Mouse (Mus musculus) lung, postnatal 0 days (tissue): ENCODE measurements around the gene Spats2. TPM values are rescaled to one million over a fixed set of nuclear protein-coding genes. Genes with fewer than 3 reads are reported as not detected.

ENCODE experiments used
- ATAC-seq: fragments of 200-750 bp; cut with Nextera tagmentation; 2 replicates; pipeline ENCODE4 v1.8.0; 2017; ENCODE audit warnings: moderate library complexity
- DNase-seq: peaks from one replicate; pipeline ENCODE4 v3.0.0-alpha.2; 2016; ENCODE audit warnings: low spot score
- H3K27ac ChIP-seq: fragments of 300-500 bp; sonication (generic); 2 replicates; pipeline ENCODE4 v1.5.1; 2014; ENCODE audit warnings: antibody characterized with exemption, mild to moderate bottlenecking, low read length, mixed read lengths
- H3K27me3 ChIP-seq: fragments of 300-500 bp; sonication (generic); replicated peaks from 2 replicates; pipeline ENCODE4 v1.6.1; 2014; ENCODE audit warnings: low read length, mixed read lengths; ENCODE audit not compliant: insufficient read depth
- H3K36me3 ChIP-seq: fragments of 300-500 bp; sonication (generic); 2 replicates; pipeline ENCODE4 v1.6.1; 2014; ENCODE audit warnings: low read length, mixed read lengths; ENCODE audit not compliant: insufficient read depth
- H3K4me1 ChIP-seq: fragments of 300-500 bp; sonication (generic); 2 replicates; pipeline ENCODE4 v1.6.1; 2014; ENCODE audit warnings: antibody characterized with exemption, low read depth, low read length, mixed read lengths; ENCODE audit not compliant: insufficient read depth
- H3K4me2 ChIP-seq: fragments of 300-500 bp; sonication (generic); replicated peaks from 2 replicates; pipeline ENCODE4 v1.6.1; 2014; ENCODE audit warnings: low read depth, mild to moderate bottlenecking, low read length, moderate library complexity, mixed read lengths
- H3K4me3 ChIP-seq: fragments of 300-500 bp; sonication (generic); 2 replicates; pipeline ENCODE4 v1.5.1; 2014; ENCODE audit warnings: low read depth, low read length
- H3K9ac ChIP-seq: fragments of 300-500 bp; sonication (generic); replicated peaks from 2 replicates; pipeline ENCODE4 v1.6.1; 2014; ENCODE audit warnings: low read depth, mild to moderate bottlenecking
- H3K9me3 ChIP-seq: fragments of 300-500 bp; sonication (generic); 2 replicates; pipeline ENCODE4 v1.6.1; 2016; ENCODE audit warnings: low read length, mixed read lengths
- CTCF ChIP-seq: IDR thresholded peaks from 2 replicates; pipeline ENCODE4 v1.5.1; 2016; ENCODE audit warnings: antibody characterized with exemption, mild to moderate bottlenecking
- EP300 ChIP-seq: IDR thresholded peaks from 2 replicates; pipeline ENCODE4 v1.6.1; 2016; ENCODE audit warnings: antibody characterized with exemption, mild to moderate bottlenecking, control low read depth
- WGBS: fragments of 180-500 bp; shearing (Covaris S2); extraction: QIAGEN DNeasy Blood & Tissue Kit; methylation state at CpG from one replicate; pipeline ENCODE4 v1.1.7; 2014; 5-methylcytosine and 5-hydroxymethylcytosine counted together
- polyA plus RNA-seq: library from polyadenylated mRNA; unstranded; fragments of >200 nt; fragmentation: Nextera tagmentation; extraction: Ambion mirVana; gene quantifications from 2 replicates; pipeline ENCODE4 v1.2.1, GENCODE M21; 2015

Spats2 gene
- polyA plus RNA-seq, 1 experiment from 2014 or later, result 13.7 TPM

DNA sequence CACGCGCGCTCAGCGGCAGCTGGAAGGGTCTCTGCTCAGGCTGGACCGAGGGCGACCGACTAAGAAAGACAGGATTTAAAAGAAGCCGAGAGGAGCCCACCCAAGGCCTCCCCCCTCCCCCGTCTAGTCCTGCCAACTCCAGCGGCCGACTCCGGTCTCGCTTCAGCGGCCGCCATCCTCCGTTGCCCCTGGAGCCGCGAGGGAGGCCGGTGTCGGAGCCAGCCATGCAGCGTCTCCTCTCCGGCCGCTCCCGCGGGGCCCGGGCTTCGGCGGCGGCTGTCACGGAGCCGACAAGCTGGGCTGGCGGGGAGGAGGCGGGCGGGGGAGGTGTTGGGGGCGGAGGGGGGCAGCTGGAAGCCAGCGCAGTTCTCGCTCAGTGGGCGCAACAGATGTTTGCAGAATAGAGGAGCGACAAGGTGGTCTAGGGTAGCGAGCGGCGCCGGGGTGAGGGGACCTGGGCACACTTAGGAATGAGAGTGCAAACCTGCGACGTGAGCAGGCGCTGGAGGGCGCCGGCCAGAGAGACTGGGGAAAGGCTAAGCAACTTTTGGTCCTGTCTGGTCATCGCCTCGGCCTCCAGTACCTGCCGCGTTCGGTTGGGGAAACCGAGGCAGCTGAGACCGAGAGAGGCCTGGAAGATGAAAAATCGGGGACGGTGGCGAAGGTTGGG, 28.8 kb upstream of the Spats2 start:
- peaks cover 69% of the 10 kb centered on the region for H3K27me3 ChIP-seq
- H3K27ac ChIP-seq, result no peak overlapping the region
- WGBS, result 3% methylated on average over 33 of the region's 58 CpGs
- H3K4me2 ChIP-seq, result peak overlapping the region; percentile 54
- H3K36me3 ChIP-seq, result no peaks in the 10 kb centered on the region
- DNase-seq (no peak), ATAC-seq (no peak)
- H3K9ac ChIP-seq, result no peak overlapping the region
- H3K9me3 ChIP-seq, result no peaks in the 10 kb centered on the region
- H3K4me1 ChIP-seq, result peaks cover 3% of the 10 kb centered on the region; the same call in 1 of the 2 replicates
- H3K4me3 ChIP-seq, result peak overlapping the region; percentile 29
- no peak for TF ChIP-seq CTCF
- no peak for TF ChIP-seq EP300

DNA sequence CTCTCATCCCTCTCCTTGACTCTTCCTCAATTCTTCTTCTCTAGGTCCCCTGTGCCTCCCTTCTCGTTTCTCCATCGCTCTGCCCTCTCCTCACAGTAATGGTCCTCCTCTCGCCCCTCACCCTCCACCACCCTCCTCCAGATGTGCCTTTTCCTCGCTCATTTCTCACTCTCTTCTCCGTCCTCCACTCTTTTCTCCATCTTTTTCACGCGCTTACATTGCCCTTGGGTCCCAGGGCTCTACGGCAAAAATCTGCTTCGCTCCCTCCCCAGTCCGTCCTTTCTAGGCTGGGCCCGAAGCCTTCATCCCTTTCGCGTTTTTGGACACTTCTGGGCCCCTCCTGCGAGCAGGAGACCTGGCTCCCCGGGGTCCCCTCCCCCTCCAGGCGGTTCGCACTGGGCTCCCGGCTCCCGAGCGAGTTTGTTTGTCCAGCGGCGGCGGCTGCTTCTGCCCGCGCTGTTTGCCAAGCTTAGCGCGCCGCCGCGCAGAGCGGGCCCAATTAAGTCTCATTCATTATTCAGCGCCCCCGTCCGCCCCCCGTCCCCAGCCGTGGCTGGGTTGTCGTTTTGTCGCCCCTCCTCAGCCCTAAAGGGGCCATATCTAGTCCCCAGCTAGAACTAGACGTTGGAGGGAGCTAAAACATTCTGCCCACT, 27.8 kb upstream of the Spats2 start:
- H3K4me2 ChIP-seq, result peak overlapping the region; percentile 54
- peaks cover 3% of the 10 kb centered on the region; the same call in 1 of the 2 replicates for H3K4me1 ChIP-seq
- H3K4me3 ChIP-seq, result peak overlapping the region; percentile 29
- WGBS, result 3% methylated on average over 39 of the region's 39 CpGs
- no peak overlapping the region for H3K9ac ChIP-seq
- ATAC-seq (no peak), DNase-seq (no peak)
- TF ChIP-seq CTCF (no peak), EP300 (no peak)
- H3K9me3 ChIP-seq, result no peaks in the 10 kb centered on the region
- no peak overlapping the region for H3K27ac ChIP-seq
- H3K27me3 ChIP-seq, result peaks cover 60% of the 10 kb centered on the region
- H3K36me3 ChIP-seq, result no peaks in the 10 kb centered on the region

DNA sequence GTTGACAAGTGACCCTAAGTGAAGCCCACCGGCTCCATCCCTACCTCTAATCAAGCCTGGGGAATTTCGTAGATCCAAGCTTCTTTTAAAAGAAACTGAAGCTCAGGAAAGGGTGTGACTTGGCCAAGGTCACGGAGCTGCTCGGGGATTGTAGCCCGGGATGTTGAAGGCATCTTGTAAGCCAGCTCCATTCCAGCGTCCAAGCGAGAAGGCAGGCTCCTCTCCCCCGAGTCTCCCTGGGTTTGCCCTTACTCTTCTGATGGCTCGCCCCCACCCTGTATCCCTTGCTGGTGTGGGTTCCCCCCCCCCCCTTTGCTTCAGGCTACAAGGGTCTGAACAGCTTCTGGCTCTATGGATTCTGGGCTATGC, 27.2 kb upstream of the Spats2 start:
- DNase-seq, result no peak
- no peaks in the 10 kb centered on the region for H3K9me3 ChIP-seq
- peaks cover 56% of the 10 kb centered on the region for H3K27me3 ChIP-seq
- H3K9ac ChIP-seq, result no peak overlapping the region
- peak overlapping the region; percentile 54; the same call in 1 of the 2 replicates for H3K4me2 ChIP-seq
- ATAC-seq, result peak; percentile 8; the same call in 1 of the 2 replicates
- 1% methylated on average over 9 of the region's 9 CpGs for WGBS
- no peak overlapping the region for H3K27ac ChIP-seq
- H3K36me3 ChIP-seq, result no peaks in the 10 kb centered on the region
- H3K4me3 ChIP-seq, result peak overlapping the region; percentile 29
- H3K4me1 ChIP-seq, result peaks cover 3% of the 10 kb centered on the region; the same call in 1 of the 2 replicates
- TF ChIP-seq EP300, result no peak
- TF ChIP-seq CTCF, result no peak

DNA sequence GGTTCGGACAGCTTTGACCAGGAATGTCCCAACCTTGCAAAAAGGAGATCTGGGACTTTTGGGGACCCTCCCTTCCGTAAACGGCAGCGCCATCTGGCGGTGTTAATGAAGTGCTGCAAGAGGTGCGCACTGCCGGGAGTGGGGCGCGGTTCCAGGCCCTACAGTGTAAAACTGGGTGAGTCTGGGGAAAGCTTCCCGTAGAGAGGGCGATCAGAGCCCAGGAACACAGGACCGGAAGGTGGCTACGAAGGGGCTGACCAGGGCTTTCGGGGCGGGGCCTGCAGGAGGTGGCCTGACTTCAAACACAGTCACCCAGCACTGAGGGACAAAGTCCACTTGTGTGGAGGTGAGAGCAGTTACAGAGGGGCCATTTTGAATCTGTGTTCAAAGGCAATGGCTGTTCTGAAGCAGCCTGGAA, 26.6 kb upstream of the Spats2 start:
- ATAC-seq, result peak; percentile 75
- no peak overlapping the region for H3K27ac ChIP-seq

DNA sequence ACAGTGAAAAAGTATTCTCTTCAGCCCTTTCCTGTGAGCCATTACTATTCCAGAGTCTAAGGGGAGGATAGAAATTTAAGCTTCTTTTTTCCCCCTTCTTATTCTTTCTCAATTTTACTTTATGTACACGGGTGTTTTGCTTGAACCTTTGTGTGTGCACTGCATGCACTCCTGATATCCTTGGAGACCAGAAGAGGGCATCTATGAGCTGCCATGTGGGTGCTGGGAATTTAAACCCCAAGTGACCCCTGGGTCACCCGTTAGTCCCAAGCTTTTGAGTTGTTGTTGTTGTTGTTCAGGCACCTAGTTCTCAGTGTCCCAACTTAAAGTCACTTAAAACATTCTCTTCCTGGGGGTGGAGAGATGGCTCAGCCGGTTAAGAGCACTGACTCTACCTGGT, 25.7 kb upstream of the Spats2 start:
- Histone ChIP-seq H3K36me3 (no peaks in the 10 kb centered on the region), H3K27ac (no peak overlapping the region), H3K4me1 (no peaks in the 10 kb centered on the region), H3K9ac (no peak overlapping the region), H3K4me2 (no peak overlapping the region), H3K4me3 (no peak overlapping the region), H3K27me3 (peaks cover 44% of the 10 kb centered on the region), H3K9me3 (no peaks in the 10 kb centered on the region)
- TF ChIP-seq CTCF, result no peak
- no peak for DNase-seq
- no peak for ATAC-seq
- WGBS, result 45% methylated on average over 3 of the region's 3 CpGs

More for the DNA sequence above, 26.6 kb upstream of the Spats2 start:
- Histone ChIP-seq H3K9ac (no peak overlapping the region), H3K4me2 (peak overlapping the region; percentile 27; the same call in 1 of the 2 replicates), H3K9me3 (no peaks in the 10 kb centered on the region), H3K36me3 (no peaks in the 10 kb centered on the region), H3K4me1 (no peaks in the 10 kb centered on the region), H3K27me3 (peaks cover 50% of the 10 kb centered on the region), H3K4me3 (no peak overlapping the region)
- peak; percentile 69 for DNase-seq
- no peak for TF ChIP-seq EP300
- peak; percentile 83 for TF ChIP-seq CTCF
- 2% methylated on average over 15 of the region's 15 CpGs for WGBS

DNA sequence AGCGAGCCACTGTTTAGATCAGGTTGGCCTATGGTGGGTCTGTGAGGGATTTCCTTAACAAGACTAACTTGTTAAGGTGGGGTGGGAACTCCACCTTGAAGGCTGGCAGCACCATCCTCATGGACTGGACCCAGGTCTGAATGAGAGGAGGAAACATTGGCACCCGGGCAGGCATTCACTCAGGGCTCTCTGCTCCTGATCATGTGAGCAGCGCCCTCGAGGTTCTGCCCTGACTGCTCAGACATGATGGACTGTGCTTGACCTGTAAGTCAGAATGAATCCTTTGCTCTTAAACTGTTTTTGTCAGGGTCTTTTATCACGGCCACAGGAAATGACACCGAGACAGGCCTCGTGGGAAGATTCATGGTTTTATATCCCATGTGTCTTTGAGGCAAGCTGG, 20.5 kb upstream of the Spats2 start:
- DNase-seq (no peak), ATAC-seq (no peak)
- no peak overlapping the region for H3K4me2 ChIP-seq
- H3K4me3 ChIP-seq, result no peak overlapping the region
- H3K36me3 ChIP-seq, result no peaks in the 10 kb centered on the region
- H3K27me3 ChIP-seq, result no peaks in the 10 kb centered on the region
- H3K4me1 ChIP-seq, result no peaks in the 10 kb centered on the region
- no peaks in the 10 kb centered on the region for H3K9me3 ChIP-seq
- TF ChIP-seq CTCF, result no peak
- no peak for TF ChIP-seq EP300
- 51% methylated on average over 7 of the region's 7 CpGs for WGBS
- no peak overlapping the region for H3K27ac ChIP-seq
- H3K9ac ChIP-seq, result no peak overlapping the region
